Mouse (Mus musculus) myocyte (in vitro differentiated cells): ENCODE data around the gene Mdc1.
A peak's percentile ranks its signal among the peaks of the same experiment; 100 is the strongest.

Experiments used
- CEBPB ChIP-seq: IDR thresholded peaks from 2 replicates; pipeline ENCODE4 v1.6.1; 2011; ENCODE audit warnings: mild to moderate bottlenecking, moderate library complexity; ENCODE audit not compliant: poor library complexity, insufficient read depth, severe bottlenecking
- E2F4 ChIP-seq: IDR thresholded peaks from one replicate; pipeline ENCODE4 v1.6.1; 2011; ENCODE audit warnings: mild to moderate bottlenecking, control low read depth, moderate library complexity; ENCODE audit not compliant: insufficient read depth
- MAX ChIP-seq: IDR thresholded peaks from one replicate; pipeline ENCODE4 v1.6.1; 2011; ENCODE audit warnings: low read depth, mild to moderate bottlenecking, control low read depth
- MYOD1 ChIP-seq, 3 experiments: IDR thresholded peaks; one replicate each; pipeline ENCODE4 v1.6.1; 2011; ENCODE audit warnings: control low read depth in 2 of 3, low read depth in 2 of 3, mild to moderate bottlenecking in 2 of 3, moderate library complexity in 1 of 3; ENCODE audit not compliant: insufficient read length in 2 of 3, control insufficient read depth in 1 of 3
- MYOG ChIP-seq, 3 experiments: IDR thresholded peaks; one replicate each; pipeline ENCODE4 v1.6.1; 2011; ENCODE audit warnings: control low read depth in 2 of 3, low read depth in 2 of 3, mild to moderate bottlenecking in 2 of 3; ENCODE audit not compliant: insufficient read length in 2 of 3, control insufficient read depth in 1 of 3, insufficient read depth in 1 of 3
- POLR2A ChIP-seq: IDR thresholded peaks from one replicate; pipeline ENCODE4 v1.6.1; 2011; ENCODE audit warnings: low read depth, mild to moderate bottlenecking, control low read depth, moderate library complexity; ENCODE audit not compliant: insufficient read length
- POLR2AphosphoS2 ChIP-seq: IDR thresholded peaks from one replicate; pipeline ENCODE4 v1.6.1; 2011; ENCODE audit warnings: low read depth, control low read depth; ENCODE audit not compliant: insufficient read length
- SRF ChIP-seq: IDR thresholded peaks from one replicate; pipeline ENCODE4 v1.6.1; 2011; ENCODE audit warnings: low read depth; ENCODE audit not compliant: control insufficient read depth, insufficient read length
- TCF12 ChIP-seq: IDR thresholded peaks from one replicate; pipeline ENCODE4 v1.6.1; 2011; ENCODE audit warnings: mild to moderate bottlenecking, control low read depth; ENCODE audit not compliant: poor library complexity, insufficient read depth, severe bottlenecking
- TCF3 ChIP-seq: IDR thresholded peaks from one replicate; pipeline ENCODE4 v1.6.1; 2011; ENCODE audit warnings: low read depth, control low read depth; ENCODE audit not compliant: insufficient read length
- USF1 ChIP-seq: IDR thresholded peaks from one replicate; pipeline ENCODE4 v1.6.1; 2011; ENCODE audit warnings: low read depth, mild to moderate bottlenecking, control low read depth, moderate library complexity

- peak; percentile 66 for TF ChIP-seq POLR2A
- TF ChIP-seq USF1, result no peak
- TF ChIP-seq CEBPB, result 0 out of 2 replicates have a peak, but pooled peaks have one; percentile 40
- no peak for TF ChIP-seq E2F4
- TF ChIP-seq MYOD1 (IDR thresholded peaks at IDR 0.05; ENCODE audit: control insufficient read depth in 1 of 3, insufficient read length in 2 of 3, low read depth in 2 of 3), result no peak
- no peak for TF ChIP-seq MYOG (IDR thresholded peaks at IDR 0.05; ENCODE audit: control insufficient read depth in 1 of 3, insufficient read depth in 1 of 3, insufficient read length in 2 of 3, low read depth in 2 of 3)
- no peak for TF ChIP-seq SRF
- no peak for TF ChIP-seq TCF12
- TF ChIP-seq MAX, result no peak
- TF ChIP-seq TCF3, result no peak
- peak; percentile 75 for TF ChIP-seq POLR2AphosphoS2
Observed at GRCm38 (mm10) chr17:35822964-35823937, 18.1 kb upstream of the Mdc1 start, which contains the start of gene Flot1.
